Mouse (Mus musculus) ES-Bruce4 (cell line): ENCODE measurements around the gene Tm4sf19. TPM values are rescaled to one million over a fixed set of nuclear protein-coding genes. Genes with fewer than 3 reads are reported as not detected.

Experiments used
- H3K27ac ChIP-seq: 2 replicates; pipeline ENCODE4 v1.5.1; 2012; ENCODE audit warnings: low read length, inconsistent platforms; ENCODE audit not compliant: insufficient read depth
- H3K27me3 ChIP-seq: 2 replicates; pipeline ENCODE4 v1.6.1; 2012; ENCODE audit warnings: mild to moderate bottlenecking, low read length, inconsistent platforms; ENCODE audit not compliant: control insufficient read depth, poor library complexity, insufficient read depth, severe bottlenecking
- H3K36me3 ChIP-seq: 2 replicates; pipeline ENCODE4 v1.6.1; 2012; ENCODE audit warnings: inconsistent platforms, mild to moderate bottlenecking, low read length, moderate library complexity; ENCODE audit not compliant: control insufficient read depth, poor library complexity, insufficient read depth, severe bottlenecking
- H3K4me1 ChIP-seq: one replicate; pipeline ENCODE4 v1.8.1; 2011; ENCODE audit warnings: low read length; ENCODE audit not compliant: control insufficient read depth, insufficient read depth
- H3K4me3 ChIP-seq: 2 replicates; pipeline ENCODE4 v1.5.1; 2011; ENCODE audit warnings: low read depth, mild to moderate bottlenecking, low read length
- H3K9ac ChIP-seq: 2 replicates; pipeline ENCODE4 v1.6.1; 2012; ENCODE audit warnings: low read depth, mild to moderate bottlenecking, inconsistent platforms; ENCODE audit not compliant: poor library complexity, severe bottlenecking
- H3K9me3 ChIP-seq: replicated peaks from 2 replicates; pipeline ENCODE4 v1.6.1; 2012; ENCODE audit warnings: mild to moderate bottlenecking, low read length, inconsistent platforms; ENCODE audit not compliant: control insufficient read depth, poor library complexity, insufficient read depth, severe bottlenecking
- CTCF ChIP-seq: IDR thresholded peaks from one replicate; pipeline ENCODE4 v1.8.1; 2011; ENCODE audit warnings: low read depth, low read length
- EP300 ChIP-seq: IDR thresholded peaks from 2 replicates; pipeline ENCODE4 v1.6.1; 2011; ENCODE audit warnings: low read depth, low read length; ENCODE audit not compliant: insufficient read depth
- POLR2A ChIP-seq: IDR thresholded peaks from one replicate; pipeline ENCODE4 v1.8.1; 2011; ENCODE audit warnings: low read length; ENCODE audit not compliant: insufficient read depth
- polyA plus RNA-seq: library from polyadenylated mRNA; stranded (reverse); fragments of >200 nt; gene quantifications from 2 replicates; pipeline ENCODE4 v1.2.4, GENCODE M21; 2011; ENCODE audit warnings: low read depth; ENCODE audit not compliant: missing spikeins, insufficient read depth, insufficient read length

Tm4sf19 gene
- polyA plus RNA-seq: not detected in 2 replicates

DNA sequence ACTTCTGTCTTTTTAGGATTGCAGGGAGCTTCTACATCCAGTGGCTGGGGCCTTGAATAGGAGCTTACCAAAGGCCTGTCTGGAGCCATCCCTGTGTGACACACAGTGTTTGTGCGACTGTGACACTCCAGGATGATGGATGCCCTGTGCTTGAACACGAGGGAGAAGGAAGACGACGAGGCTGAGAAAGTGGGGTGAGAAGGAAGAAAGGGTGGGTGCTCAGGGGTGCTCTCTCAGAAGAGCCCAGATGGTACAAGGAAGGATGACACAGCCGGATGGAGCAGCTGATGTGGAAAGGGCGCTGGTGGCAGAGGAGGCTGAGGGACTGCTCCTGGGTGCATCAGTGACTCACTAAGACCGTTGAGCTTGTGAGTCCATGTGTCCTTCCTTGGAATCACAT is at the start of gene Tm4sf19:
TSS of gene Tm4sf19 (plus strand) at position 240 of the 400 bp plus-strand sequence.
- TF ChIP-seq POLR2A (no peak), EP300 (no peak), CTCF (no peak)
- H3K36me3 ChIP-seq: no peaks in the 10 kb centered on the region
- H3K27me3 ChIP-seq: no peaks in the 10 kb centered on the region
- H3K27ac ChIP-seq: no peak within 1 kb of the TSS
- no peak within 1 kb of the TSS for H3K4me3 ChIP-seq
- no peak within 1 kb of the TSS for H3K9ac ChIP-seq
- H3K9me3 ChIP-seq: no peaks in the 10 kb centered on the region
- H3K4me1 ChIP-seq: no peaks in the 10 kb centered on the region

DNA sequence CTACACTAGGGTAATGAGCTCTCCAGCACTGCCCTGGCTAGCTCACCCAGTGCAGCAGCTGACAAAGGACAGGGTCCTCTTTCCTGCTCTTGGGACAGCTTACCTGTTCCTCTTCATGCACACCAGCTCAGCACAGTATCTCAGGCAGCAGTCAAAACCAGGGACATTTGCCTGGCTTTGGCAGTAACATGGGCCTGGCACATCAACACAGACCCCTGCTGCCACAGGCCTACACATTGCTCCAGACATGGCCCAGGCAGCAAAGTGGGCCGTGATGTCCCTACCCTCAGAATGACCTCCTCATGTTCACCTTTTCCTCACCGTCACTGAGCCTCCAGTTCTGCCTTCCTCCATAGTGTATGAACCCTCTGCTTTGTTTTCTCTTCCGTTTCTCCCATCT is 49.5 kb upstream of the Tm4sf19 start:
- H3K27me3 ChIP-seq: no peaks in the 10 kb centered on the region
- TF ChIP-seq CTCF (no peak), POLR2A (no peak), EP300 (no peak)
- peaks cover 19% of the 10 kb centered on the region for H3K36me3 ChIP-seq
- H3K9me3 ChIP-seq: no peaks in the 10 kb centered on the region
- H3K9ac ChIP-seq: no peak overlapping the region
- no peaks in the 10 kb centered on the region for H3K4me1 ChIP-seq
- H3K4me3 ChIP-seq: no peak overlapping the region
- no peak overlapping the region for H3K27ac ChIP-seq

GRCm38 (mm10) chr16:32363530-32363929 is 36.8 kb upstream of the Tm4sf19 start:
- TF ChIP-seq EP300 (no peak), CTCF (no peak), POLR2A (no peak)
- Histone ChIP-seq H3K4me3 (no peak overlapping the region), H3K27ac (no peak overlapping the region), H3K36me3 (peaks cover 14% of the 10 kb centered on the region), H3K9me3 (no peaks in the 10 kb centered on the region), H3K9ac (no peak overlapping the region), H3K4me1 (no peaks in the 10 kb centered on the region), H3K27me3 (no peaks in the 10 kb centered on the region)

DNA sequence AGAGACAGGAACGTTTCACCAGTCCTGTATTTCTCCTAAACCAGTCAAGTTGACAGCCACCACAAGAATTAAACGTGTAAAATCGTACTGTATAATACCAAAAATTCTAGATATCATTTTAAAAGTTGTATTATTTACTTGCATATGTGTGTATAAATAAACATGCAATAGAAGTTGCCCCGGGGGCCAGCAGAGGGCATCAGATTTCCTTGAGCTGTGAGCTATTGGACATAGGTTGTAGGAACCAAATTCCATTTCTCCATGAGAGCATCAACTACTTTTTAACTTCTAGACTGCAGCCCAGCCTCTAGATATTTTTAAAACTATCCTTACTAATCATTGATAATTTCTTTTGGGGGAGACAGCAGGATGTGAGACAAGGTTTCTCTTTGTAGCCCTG is 29.0 kb upstream of the Tm4sf19 start:
- Histone ChIP-seq H3K4me3 (no peak overlapping the region), H3K36me3 (peaks cover 62% of the 10 kb centered on the region), H3K9ac (no peak overlapping the region), H3K27me3 (no peaks in the 10 kb centered on the region), H3K9me3 (no peaks in the 10 kb centered on the region), H3K4me1 (no peaks in the 10 kb centered on the region), H3K27ac (no peak overlapping the region)
- TF ChIP-seq EP300: no peak

GRCm38 (mm10) chr16:32379575-32379974 is 20.7 kb upstream of the Tm4sf19 start:
- H3K4me3 ChIP-seq: no peak overlapping the region
- H3K4me1 ChIP-seq: no peaks in the 10 kb centered on the region
- TF ChIP-seq POLR2A (no peak), EP300 (no peak), CTCF (no peak)
- H3K27me3 ChIP-seq: no peaks in the 10 kb centered on the region
- no peaks in the 10 kb centered on the region for H3K9me3 ChIP-seq
- H3K9ac ChIP-seq: no peak overlapping the region
- no peak overlapping the region for H3K27ac ChIP-seq
- H3K36me3 ChIP-seq: peaks cover 61% of the 10 kb centered on the region

- H3K9me3 ChIP-seq: no peaks in the 10 kb centered on the region
- TF ChIP-seq CTCF: no peak
- no peak for TF ChIP-seq POLR2A
- TF ChIP-seq EP300: no peak
- H3K27ac ChIP-seq: no peak overlapping the region
- H3K36me3 ChIP-seq: peaks cover 53% of the 10 kb centered on the region
- no peak overlapping the region for H3K4me3 ChIP-seq
- H3K4me1 ChIP-seq: no peaks in the 10 kb centered on the region
- H3K9ac ChIP-seq: no peak overlapping the region
- H3K27me3 ChIP-seq: no peaks in the 10 kb centered on the region
These were observed 17.4 kb upstream of the Tm4sf19 start for GRCm38 (mm10) chr16:32382901-32383300.
